Mouse (Mus musculus) neural tube, embryonic 12.5 days (tissue): Measurements from ENCODE around the gene Gpr39. TPM values are rescaled to one million over a fixed set of nuclear protein-coding genes. Genes with fewer than 3 reads are reported as not detected.

Experiments
- polyA plus RNA-seq: library from polyadenylated mRNA; unstranded; fragments of >200 nt; fragmentation: Nextera tagmentation; extraction: Ambion mirVana; gene quantifications from 2 replicates; pipeline ENCODE4 v1.2.1, GENCODE M21; 2016

The Gpr39 gene
- polyA plus RNA-seq, 1 experiment from 2014 or later, result not detected

Other genes with a start within 250 kb of the Gpr39 start
- gene Actr3, start 241.3 kb upstream of the Gpr39 start, polyA plus RNA-seq, result 244 and 258 TPM in 2 replicates
- 28.3 and 30.8 TPM in 2 replicates for gene Slc35f5, start 116.4 kb upstream of the Gpr39 start, polyA plus RNA-seq
- 18.9 and 21.8 TPM in 2 replicates for gene Lypd1, start 236.1 kb downstream of the Gpr39 start, polyA plus RNA-seq